Mouse (Mus musculus) hindbrain, embryonic 11.5 days (tissue): ENCODE data around the gene 1110051M20Rik. TPM values are rescaled to one million over a fixed set of nuclear protein-coding genes. Genes with fewer than 3 reads are reported as not detected.

Experiments used
- ATAC-seq: fragments of 200-750 bp; cut with Nextera tagmentation; 2 replicates; pipeline ENCODE4 v1.8.0; 2017; ENCODE audit warnings: mild to moderate bottlenecking, moderate TSS enrichment, moderate library complexity; ENCODE audit not compliant: low FRiP score
- DNase-seq: peaks from one replicate; pipeline ENCODE4 v3.0.0-alpha.2; 2015; ENCODE audit warnings: low spot score
- H3K27ac ChIP-seq: fragments of 300-500 bp; sonication (generic); 2 replicates; pipeline ENCODE4 v1.5.1; 2014; ENCODE audit warnings: mild to moderate bottlenecking, low read depth, low read length
- H3K27me3 ChIP-seq: fragments of 300-500 bp; sonication (generic); 2 replicates; pipeline ENCODE4 v1.6.1; 2014; ENCODE audit warnings: mild to moderate bottlenecking, low read length, moderate library complexity, mixed read lengths; ENCODE audit not compliant: control insufficient read depth, insufficient read depth
- H3K36me3 ChIP-seq: fragments of 300-500 bp; sonication (generic); 2 replicates; pipeline ENCODE4 v1.6.1; 2014; ENCODE audit warnings: mild to moderate bottlenecking, low read length, moderate library complexity, mixed read lengths; ENCODE audit not compliant: control insufficient read depth, insufficient read depth
- H3K4me1 ChIP-seq: fragments of 300-500 bp; sonication (generic); replicated peaks from 2 replicates; pipeline ENCODE4 v1.6.1; 2014; ENCODE audit warnings: low read length, mixed read lengths; ENCODE audit not compliant: control insufficient read depth, insufficient read depth
- H3K4me2 ChIP-seq: fragments of 300-500 bp; sonication (generic); replicated peaks from 2 replicates; pipeline ENCODE4 v1.6.1; 2014; ENCODE audit warnings: mild to moderate bottlenecking, low read depth, low read length
- H3K4me3 ChIP-seq: fragments of 300-500 bp; sonication (generic); 2 replicates; pipeline ENCODE4 v1.5.1; 2014; ENCODE audit warnings: low read depth, low read length
- H3K9ac ChIP-seq: fragments of 300-500 bp; sonication (generic); 2 replicates; pipeline ENCODE4 v1.6.1; 2014; ENCODE audit warnings: low read depth, low read length
- H3K9me3 ChIP-seq: fragments of 300-500 bp; sonication (generic); 2 replicates; pipeline ENCODE4 v1.6.1; 2016; ENCODE audit warnings: low read length; ENCODE audit not compliant: control insufficient read depth
- WGBS: fragments of 180-500 bp; shearing (Covaris S2); extraction: QIAGEN DNeasy Blood & Tissue Kit; methylation state at CpG from one replicate; pipeline ENCODE4 v1.1.7; 2014; 5-methylcytosine and 5-hydroxymethylcytosine counted together
- polyA plus RNA-seq: library from polyadenylated mRNA; unstranded; fragments of >200 nt; fragmentation: Nextera tagmentation; extraction: Ambion mirVana; gene quantifications from 2 replicates; pipeline ENCODE4 v1.2.1, GENCODE M21; 2014

The 1110051M20Rik gene
- polyA plus RNA-seq, 1 experiment from 2014 or later: 102 TPM

- no peaks in the 10 kb centered on the region for H3K9me3 ChIP-seq
- H3K27ac ChIP-seq: no peak overlapping the region
- H3K36me3 ChIP-seq: no peaks in the 10 kb centered on the region
- no peak overlapping the region for H3K4me3 ChIP-seq
- H3K4me2 ChIP-seq: no peak overlapping the region
- no peaks in the 10 kb centered on the region for H3K27me3 ChIP-seq
- H3K4me1 ChIP-seq: 0 out of 2 replicates have a peak, but pooled peaks cover 2% of the 10 kb centered on the region
- H3K9ac ChIP-seq: no peak overlapping the region
- ATAC-seq (no peak), DNase-seq (no peak)
- 85% methylated on average over 4 of the region's 4 CpGs for WGBS
Measured at GRCm38 (mm10) chr2:91335128-91335527, 109.4 kb downstream of the 1110051M20Rik start.

GRCm38 (mm10) chr2:91331051-91331843 lies 113.3 kb downstream of the 1110051M20Rik start:
- 84% methylated on average over 7 of the region's 7 CpGs for WGBS
- H3K9me3 ChIP-seq: no peaks in the 10 kb centered on the region
- no peak overlapping the region for H3K4me2 ChIP-seq
- no peak overlapping the region for H3K9ac ChIP-seq
- no peak overlapping the region for H3K27ac ChIP-seq
- H3K4me1 ChIP-seq: 0 out of 2 replicates have a peak, but pooled peaks cover 2% of the 10 kb centered on the region
- H3K27me3 ChIP-seq: no peaks in the 10 kb centered on the region
- H3K4me3 ChIP-seq: no peak overlapping the region
- no peaks in the 10 kb centered on the region for H3K36me3 ChIP-seq
- ATAC-seq (no peak), DNase-seq (no peak)

GRCm38 (mm10) chr2:91329996-91330738 lies 114.3 kb downstream of the 1110051M20Rik start:
- no peaks in the 10 kb centered on the region for H3K27me3 ChIP-seq
- H3K27ac ChIP-seq: no peak overlapping the region
- H3K9ac ChIP-seq: no peak overlapping the region
- 0 out of 2 replicates have a peak, but pooled peaks cover 2% of the 10 kb centered on the region for H3K4me1 ChIP-seq
- 76% methylated on average over 8 of the region's 8 CpGs for WGBS
- no peak for DNase-seq
- no peak for ATAC-seq
- no peak overlapping the region for H3K4me3 ChIP-seq
- H3K4me2 ChIP-seq: no peak overlapping the region
- no peaks in the 10 kb centered on the region for H3K36me3 ChIP-seq
- no peaks in the 10 kb centered on the region for H3K9me3 ChIP-seq

GRCm38 (mm10) chr2:91328729-91329125 lies 115.8 kb downstream of the 1110051M20Rik start:
- no peak for DNase-seq
- H3K4me1 ChIP-seq: 0 out of 2 replicates have a peak, but pooled peaks cover 2% of the 10 kb centered on the region
- no peak overlapping the region for H3K4me2 ChIP-seq
- H3K36me3 ChIP-seq: no peaks in the 10 kb centered on the region
- no peak for ATAC-seq
- no peaks in the 10 kb centered on the region for H3K9me3 ChIP-seq
- H3K27ac ChIP-seq: no peak overlapping the region
- WGBS: 94% methylated on average over 3 of the region's 3 CpGs
- H3K27me3 ChIP-seq: no peaks in the 10 kb centered on the region
- H3K9ac ChIP-seq: no peak overlapping the region
- no peak overlapping the region for H3K4me3 ChIP-seq

- 41% methylated on average over 12 of the region's 12 CpGs for WGBS
- Histone ChIP-seq H3K4me1 (0 out of 2 replicates have a peak, but pooled peaks cover 2% of the 10 kb centered on the region), H3K36me3 (no peaks in the 10 kb centered on the region), H3K27ac (peak overlapping the region; percentile 37), H3K4me2 (no peak overlapping the region), H3K9ac (no peak overlapping the region), H3K9me3 (no peaks in the 10 kb centered on the region), H3K27me3 (no peaks in the 10 kb centered on the region), H3K4me3 (no peak overlapping the region)
- peak; percentile 68 for ATAC-seq
- DNase-seq: peak; percentile 26
Measured at GRCm38 (mm10) chr2:91327968-91328728, 116.4 kb downstream of the 1110051M20Rik start.

- Histone ChIP-seq H3K4me1 (0 out of 2 replicates have a peak, but pooled peaks cover 2% of the 10 kb centered on the region), H3K9ac (no peak overlapping the region), H3K36me3 (no peaks in the 10 kb centered on the region), H3K4me2 (no peak overlapping the region), H3K27me3 (no peaks in the 10 kb centered on the region), H3K27ac (no peak overlapping the region), H3K4me3 (no peak overlapping the region), H3K9me3 (no peaks in the 10 kb centered on the region)
- no peak for ATAC-seq
- no peak for DNase-seq
- 91% methylated on average over 13 of the region's 13 CpGs for WGBS
Measured at GRCm38 (mm10) chr2:91326746-91327350, 117.7 kb downstream of the 1110051M20Rik start.

- no peak overlapping the region for H3K4me2 ChIP-seq
- ATAC-seq (no peak), DNase-seq (no peak)
- no peak overlapping the region for H3K27ac ChIP-seq
- no peaks in the 10 kb centered on the region for H3K36me3 ChIP-seq
- H3K9me3 ChIP-seq: no peaks in the 10 kb centered on the region
- WGBS: 51% methylated on average over 15 of the region's 15 CpGs
- no peaks in the 10 kb centered on the region for H3K27me3 ChIP-seq
- H3K9ac ChIP-seq: no peak overlapping the region
- H3K4me1 ChIP-seq: no peaks in the 10 kb centered on the region
- no peak overlapping the region for H3K4me3 ChIP-seq
Measured at GRCm38 (mm10) chr2:91324761-91325421, 119.6 kb downstream of the 1110051M20Rik start.

- no peaks in the 10 kb centered on the region for H3K36me3 ChIP-seq
- ATAC-seq (no peak), DNase-seq (no peak)
- H3K27ac ChIP-seq: no peak overlapping the region
- no peaks in the 10 kb centered on the region for H3K9me3 ChIP-seq
- WGBS: 100% methylated on average over 1 of the region's 1 CpGs
- no peaks in the 10 kb centered on the region for H3K27me3 ChIP-seq
- no peak overlapping the region for H3K4me3 ChIP-seq
- no peaks in the 10 kb centered on the region for H3K4me1 ChIP-seq
- H3K4me2 ChIP-seq: no peak overlapping the region
- H3K9ac ChIP-seq: no peak overlapping the region
Measured at GRCm38 (mm10) chr2:91324346-91324745, 120.2 kb downstream of the 1110051M20Rik start.
